Mouse (Mus musculus): ENCODE measurements around the gene Gm28539. TPM values are rescaled to one million over a fixed set of nuclear protein-coding genes. Genes with fewer than 3 reads are reported as not detected.
A peak's percentile ranks its signal among the peaks of the same experiment; 100 is the strongest.
"Not testable (repeated sequence)": the region's sequence is repeated elsewhere in the genome, so short reads cannot be mapped to it uniquely, and the experiment has no call there.

Gene Gm28539
- polyA plus RNA-seq, 1 experiment from 2014 or later, result not detected

GRCm38 (mm10) chr16:19002610-19003389, 166.4 kb downstream of the Gm28539 start:
- ATAC-seq (replicated peaks; ENCODE audit: low FRiP score, low read depth) (peak; percentile 46; the same call in 1 of the 2 replicates), DNase-seq (ENCODE audit: low spot score) (peak; percentile 19)
- WGBS, result 51% methylated on average over 2 of the region's 2 CpGs
- H3K9me3 ChIP-seq (replicated peaks; ENCODE audit: low read length); H3K4me2 ChIP-seq (ENCODE audit: low read length); H3K4me3 ChIP-seq (replicated peaks; ENCODE audit: low read depth, low read length); H3K4me1 ChIP-seq (replicated peaks; ENCODE audit: insufficient read depth, low read length); H3K27ac ChIP-seq; H3K36me3 ChIP-seq (ENCODE audit: insufficient read depth, low read length); H3K27me3 ChIP-seq (ENCODE audit: insufficient read depth, low read length); H3K9ac ChIP-seq (ENCODE audit: low read depth, low read length): not testable (repeated sequence)
- peak; percentile 72 for TF ChIP-seq CTCF (IDR thresholded peaks at IDR 0.05; ENCODE audit: low read depth)

- no peak overlapping the region for H3K9ac ChIP-seq (ENCODE audit: low read depth, low read length)
- H3K4me1 ChIP-seq (replicated peaks; ENCODE audit: insufficient read depth, low read length), result no peaks in the 10 kb centered on the region
- ATAC-seq (replicated peaks; ENCODE audit: low FRiP score, low read depth) (no peak), DNase-seq (ENCODE audit: low spot score) (no peak)
- H3K27ac ChIP-seq, result no peak overlapping the region
- WGBS, result 97% methylated on average over 1 of the region's 1 CpGs
- no peak overlapping the region for H3K4me3 ChIP-seq (replicated peaks; ENCODE audit: low read depth, low read length)
- H3K27me3 ChIP-seq (ENCODE audit: insufficient read depth, low read length), result no peaks in the 10 kb centered on the region
- no peaks in the 10 kb centered on the region for H3K36me3 ChIP-seq (ENCODE audit: insufficient read depth, low read length)
- H3K9me3 ChIP-seq (replicated peaks; ENCODE audit: low read length), result no peaks in the 10 kb centered on the region
- no peak overlapping the region for H3K4me2 ChIP-seq (ENCODE audit: low read length)
- no peak for TF ChIP-seq CTCF (IDR thresholded peaks at IDR 0.05; ENCODE audit: low read depth)
These were observed 167.4 kb downstream of the Gm28539 start for GRCm38 (mm10) chr16:19003757-19004156.

- Histone ChIP-seq H3K4me1 (replicated peaks; ENCODE audit: insufficient read depth, low read length) (no peaks in the 10 kb centered on the region), H3K4me3 (replicated peaks; ENCODE audit: low read depth, low read length) (no peak overlapping the region), H3K27ac (no peak overlapping the region), H3K36me3 (ENCODE audit: insufficient read depth, low read length) (no peaks in the 10 kb centered on the region), H3K27me3 (ENCODE audit: insufficient read depth, low read length) (no peaks in the 10 kb centered on the region), H3K4me2 (ENCODE audit: low read length) (no peak overlapping the region), H3K9ac (ENCODE audit: low read depth, low read length) (no peak overlapping the region), H3K9me3 (replicated peaks; ENCODE audit: low read length) (no peaks in the 10 kb centered on the region)
- ATAC-seq (replicated peaks; ENCODE audit: low FRiP score, low read depth) (no peak), DNase-seq (ENCODE audit: low spot score) (no peak)
- 75% methylated on average over 3 of the region's 3 CpGs for WGBS
- no peak for TF ChIP-seq CTCF (IDR thresholded peaks at IDR 0.05; ENCODE audit: low read depth)
These were observed 168.9 kb downstream of the Gm28539 start for GRCm38 (mm10) chr16:19005298-19005697.

Other genes starting within 250 kb of the Gm28539 start
- 0.23 and 0.32 TPM in 2 replicates for gene Tbx1, start 245.9 kb upstream of the Gm28539 start, polyA plus RNA-seq (2015; fragmentation: Nextera tagmentation; extraction: Ambion mirVana)
- gene Gp1bb, start 214.2 kb upstream of the Gm28539 start, polyA plus RNA-seq (2015; fragmentation: Nextera tagmentation; extraction: Ambion mirVana), result 0.57 and 0.92 TPM in 2 replicates
- 1.3 and 2.0 TPM in 2 replicates for gene Gm49601, start 210.2 kb upstream of the Gm28539 start, polyA plus RNA-seq (2015; fragmentation: Nextera tagmentation; extraction: Ambion mirVana)
- gene Sept5, start 206.6 kb upstream of the Gm28539 start, polyA plus RNA-seq (2015; fragmentation: Nextera tagmentation; extraction: Ambion mirVana), result 10.4 and 12.0 TPM in 2 replicates
- gene Cldn5, start 59.7 kb upstream of the Gm28539 start, polyA plus RNA-seq (2015; fragmentation: Nextera tagmentation; extraction: Ambion mirVana), result 107 and 113 TPM in 2 replicates
- gene Ufd1, start 24.8 kb upstream of the Gm28539 start, polyA plus RNA-seq (2015; fragmentation: Nextera tagmentation; extraction: Ambion mirVana), result 82.3 and 86.1 TPM in 2 replicates
- gene Cdc45, start 24.6 kb upstream of the Gm28539 start, polyA plus RNA-seq (2015; fragmentation: Nextera tagmentation; extraction: Ambion mirVana), result 20.1 and 24.9 TPM in 2 replicates
- 27.5 and 30.5 TPM in 2 replicates for gene 2510002D24Rik, start within 50 bp of the Gm28539 start, polyA plus RNA-seq (2015; fragmentation: Nextera tagmentation; extraction: Ambion mirVana)
- gene Mrpl40, start 40.3 kb downstream of the Gm28539 start, polyA plus RNA-seq (2015; fragmentation: Nextera tagmentation; extraction: Ambion mirVana), result 89.9 and 96.5 TPM in 2 replicates
- gene Hira, start 40.5 kb downstream of the Gm28539 start, polyA plus RNA-seq (2015; fragmentation: Nextera tagmentation; extraction: Ambion mirVana), result 11.1 and 11.2 TPM in 2 replicates

Data from kidney, postnatal 0 days (tissue).